Mouse (Mus musculus) heart, adult 8-10 months (tissue): Measurements from ENCODE around the gene Gm43720. TPM values are rescaled to one million over a fixed set of nuclear protein-coding genes. Genes with fewer than 3 reads are reported as not detected.
"Not testable (repeated sequence)": the region's sequence is repeated elsewhere in the genome, so short reads cannot be mapped to it uniquely, and the experiment has no call there.

Experiments
- DNase-seq: peaks from one replicate; pipeline ENCODE4 v3.0.0; 2022; ENCODE audit warnings: low spot score
- total RNA-seq, 4 experiments: library from RNA; stranded (reverse); gene quantifications; 2 replicates each; pipeline ENCODE4 v1.2.4; 2022

The Gm43720 gene
- total RNA-seq, 4 experiments from 2014 or later: not detected

GRCm38 (mm10) chr5:138219864-138220263, 59.9 kb downstream of the Gm43720 start:
- no peak for DNase-seq

DNA sequence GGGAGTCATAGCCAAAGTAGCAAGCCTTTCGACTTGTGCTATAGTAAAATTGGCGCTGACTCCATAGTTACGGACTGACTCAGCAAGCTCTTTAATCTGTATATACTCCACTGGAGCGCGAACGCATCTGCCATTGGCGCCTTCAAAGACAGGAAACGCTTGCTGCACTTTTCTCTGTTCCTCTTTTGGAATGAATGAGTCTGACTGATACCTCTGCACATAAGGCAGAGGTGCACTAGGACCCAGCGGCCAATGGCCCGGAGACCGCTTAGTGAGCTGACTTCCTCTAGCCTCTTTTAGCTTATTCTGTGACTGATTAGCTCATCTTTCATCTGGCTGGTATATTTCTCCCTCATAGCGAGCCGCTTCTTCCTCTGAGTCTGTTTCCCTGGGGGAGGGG, 63.1 kb downstream of the Gm43720 start:
- DNase-seq: not testable (repeated sequence)

Other genes with a start within 250 kb of the Gm43720 start
- gene Smok3c, start 226.8 kb downstream of the Gm43720 start, total RNA-seq: not detected
- 10 to 100 TPM; 13.7 to 16.2 (median 15.3) TPM for gene Zkscan1, start 194.9 kb downstream of the Gm43720 start, total RNA-seq
- gene Zscan21, start 163.1 kb downstream of the Gm43720 start, total RNA-seq: 10 to 100 TPM; 11.2 to 12.9 (median 11.9) TPM
- gene Zfp113, start 124.2 kb downstream of the Gm43720 start, total RNA-seq: 1 to 10 TPM; 6.2 to 8.5 (median 8.3) TPM
- 100 to 1,000 TPM; 117 to 139 (median 133) TPM for gene Cops6, start 118.9 kb downstream of the Gm43720 start, total RNA-seq
- 10 to 100 TPM in 1 of 4 experiments, 1 to 10 TPM in 3; 6.0 to 11.3 (median 7.6) TPM for gene Ap4m1, start 108.0 kb downstream of the Gm43720 start, total RNA-seq
- gene Mcm7, start 107.5 kb downstream of the Gm43720 start, total RNA-seq: 10 to 100 TPM in 1 of 4 experiments, 1 to 10 TPM in 3; 7.2 to 11.5 (median 8.2) TPM
- gene Taf6, start 92.5 kb downstream of the Gm43720 start, total RNA-seq: 10 to 100 TPM; 32.6 to 34.7 (median 34.2) TPM
- 1 to 10 TPM; 4.9 to 7.0 (median 5.9) TPM for gene Cnpy4, start 92.5 kb downstream of the Gm43720 start, total RNA-seq
- gene Mblac1, start 85.6 kb downstream of the Gm43720 start, total RNA-seq: 1 to 10 TPM; 1.8 to 4.3 (median 2.4) TPM
- gene Nxpe5, start 54.1 kb downstream of the Gm43720 start, total RNA-seq: 1 to 10 TPM in 1 of 4 experiments, under 1 TPM in 3; 0.56 to 1.3 (median 0.66) TPM
- 10 to 100 TPM; 54.5 to 61.7 (median 56.2) TPM for gene Lamtor4, start 24.5 kb downstream of the Gm43720 start, total RNA-seq
- gene BC037034, start 15.9 kb downstream of the Gm43720 start, total RNA-seq: 1 to 10 TPM; 2.7 to 4.4 (median 3.4) TPM
- gene Gal3st4, start 7.1 kb downstream of the Gm43720 start, total RNA-seq: under 1 TPM in 1 of 4 experiments, not detected in 3; 0.17 TPM
- gene Gpc2, start within 50 bp of the Gm43720 start, total RNA-seq: under 1 TPM in 2 of 4 experiments, not detected in 2; 0.22 to 0.34 TPM
- not detected for gene Stag3, start 282 bp upstream of the Gm43720 start, total RNA-seq
- under 1 TPM in 1 of 4 experiments, not detected in 3; 0.52 TPM for gene Pvrig, start 62.0 kb upstream of the Gm43720 start, total RNA-seq
- gene Zfp157, start 161.5 kb upstream of the Gm43720 start, total RNA-seq: 1 to 10 TPM; 3.8 to 7.6 (median 5.1) TPM